Mouse (Mus musculus): ENCODE measurements around the gene Tifab. TPM values are rescaled to one million over a fixed set of nuclear protein-coding genes. Genes with fewer than 3 reads are reported as not detected.

Gene Tifab
- polyA plus RNA-seq, 1 experiment, result 8.2 TPM

DNA sequence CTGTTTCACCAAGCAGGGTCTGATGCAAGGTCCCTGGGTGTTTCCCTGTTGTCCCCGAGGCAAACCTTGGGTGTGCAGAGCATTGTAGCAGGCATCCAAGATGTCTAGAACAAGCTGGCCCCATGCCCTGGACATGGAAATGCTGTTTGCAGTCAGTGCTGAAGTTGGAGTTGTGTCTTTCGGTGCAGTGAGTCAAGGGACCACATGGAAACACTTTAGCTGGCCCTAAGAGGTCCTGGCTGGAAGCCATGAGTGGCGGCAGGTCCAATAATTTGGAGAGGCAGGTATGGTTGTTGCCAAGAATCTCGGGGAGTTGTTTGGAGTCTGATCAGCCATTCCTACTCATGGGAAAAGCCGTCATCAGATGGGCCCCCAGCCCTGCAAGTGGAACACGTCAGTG is 14.9 kb downstream of the Tifab start:
- TF ChIP-seq CTCF (IDR thresholded peaks at IDR 0.05; ENCODE audit: extremely low read depth, insufficient read length, insufficient replicate concordance, low read depth, low read length) (no peak), POLR2A (IDR thresholded peaks at IDR 0.05; ENCODE audit: low read depth, low read length) (no peak)
- 31% methylated on average over 6 of the region's 6 CpGs for WGBS
- H3K36me3 ChIP-seq (ENCODE audit: control insufficient read depth, insufficient read depth, low read length), result no peaks in the 10 kb centered on the region
- H3K4me3 ChIP-seq (ENCODE audit: low read depth, low read length), result no peak overlapping the region
- no peak overlapping the region for H3K27ac ChIP-seq (ENCODE audit: insufficient read depth, low read depth, low read length)
- no peaks in the 10 kb centered on the region for H3K27me3 ChIP-seq (ENCODE audit: control insufficient read depth, insufficient read depth, low read length)
- H3K4me1 ChIP-seq (ENCODE audit: control insufficient read depth, insufficient read depth, insufficient read length, low read length), result peaks cover 11% of the 10 kb centered on the region

GRCm38 (mm10) chr13:56162859-56163258 is 15.8 kb downstream of the Tifab start:
- H3K36me3 ChIP-seq (ENCODE audit: control insufficient read depth, insufficient read depth, low read length), result no peaks in the 10 kb centered on the region
- WGBS, result 83% methylated on average over 6 of the region's 6 CpGs
- TF ChIP-seq POLR2A (IDR thresholded peaks at IDR 0.05; ENCODE audit: low read depth, low read length) (no peak), CTCF (IDR thresholded peaks at IDR 0.05; ENCODE audit: extremely low read depth, insufficient read length, insufficient replicate concordance, low read depth, low read length) (no peak)
- no peaks in the 10 kb centered on the region for H3K27me3 ChIP-seq (ENCODE audit: control insufficient read depth, insufficient read depth, low read length)
- no peak overlapping the region for H3K4me3 ChIP-seq (ENCODE audit: low read depth, low read length)
- H3K27ac ChIP-seq (ENCODE audit: insufficient read depth, low read depth, low read length), result no peak overlapping the region
- peaks cover 11% of the 10 kb centered on the region for H3K4me1 ChIP-seq (ENCODE audit: control insufficient read depth, insufficient read depth, insufficient read length, low read length)

- H3K27ac ChIP-seq (ENCODE audit: insufficient read depth, low read depth, low read length), result 0 out of 2 replicates have a peak overlapping the region, but pooled peaks have one; percentile 5
- peaks cover 14% of the 10 kb centered on the region for H3K4me1 ChIP-seq (ENCODE audit: control insufficient read depth, insufficient read depth, insufficient read length, low read length)
- no peak for TF ChIP-seq CTCF (IDR thresholded peaks at IDR 0.05; ENCODE audit: extremely low read depth, insufficient read length, insufficient replicate concordance, low read depth, low read length)
- no peak for TF ChIP-seq POLR2A (IDR thresholded peaks at IDR 0.05; ENCODE audit: low read depth, low read length)
- H3K27me3 ChIP-seq (ENCODE audit: control insufficient read depth, insufficient read depth, low read length), result no peaks in the 10 kb centered on the region
- 12% methylated on average over 17 of the region's 17 CpGs for WGBS
- no peaks in the 10 kb centered on the region for H3K36me3 ChIP-seq (ENCODE audit: control insufficient read depth, insufficient read depth, low read length)
- H3K4me3 ChIP-seq (ENCODE audit: low read depth, low read length), result peak overlapping the region; percentile 22
Observed at GRCm38 (mm10) chr13:56159614-56160363, 18.9 kb downstream of the Tifab start.

- no peak for TF ChIP-seq POLR2A (IDR thresholded peaks at IDR 0.05; ENCODE audit: low read depth, low read length)
- TF ChIP-seq CTCF (IDR thresholded peaks at IDR 0.05; ENCODE audit: extremely low read depth, insufficient read length, insufficient replicate concordance, low read depth, low read length), result no peak
- no peaks in the 10 kb centered on the region for H3K27me3 ChIP-seq (ENCODE audit: control insufficient read depth, insufficient read depth, low read length)
- no peak overlapping the region for H3K4me3 ChIP-seq (ENCODE audit: low read depth, low read length)
- WGBS, result 19% methylated on average over 14 of the region's 14 CpGs
- peak overlapping the region; percentile 5; the same call in 1 of the 2 replicates for H3K27ac ChIP-seq (ENCODE audit: insufficient read depth, low read depth, low read length)
- no peaks in the 10 kb centered on the region for H3K36me3 ChIP-seq (ENCODE audit: control insufficient read depth, insufficient read depth, low read length)
- H3K4me1 ChIP-seq (ENCODE audit: control insufficient read depth, insufficient read depth, insufficient read length, low read length), result peaks cover 14% of the 10 kb centered on the region
Observed at GRCm38 (mm10) chr13:56159016-56159601, 19.6 kb downstream of the Tifab start.

DNA sequence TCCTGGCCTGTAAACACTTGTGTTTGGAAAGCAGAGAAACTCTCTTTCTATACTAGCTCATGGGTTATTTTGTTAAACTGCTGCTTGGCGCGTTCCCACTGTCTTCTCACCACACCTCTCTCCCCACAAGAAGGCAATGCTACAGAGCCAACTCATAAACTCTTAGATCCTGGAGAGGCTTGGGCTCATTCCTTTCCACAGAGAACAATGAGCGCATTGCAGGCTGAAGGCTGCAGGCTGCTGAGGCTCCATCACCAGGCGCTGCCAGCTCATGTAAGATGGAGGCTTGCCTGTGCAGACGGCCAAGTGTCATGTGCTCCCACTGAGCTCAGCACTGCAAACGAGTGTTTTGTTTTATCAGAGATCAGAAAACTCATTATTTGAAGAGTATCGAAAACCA is 23.0 kb downstream of the Tifab start:
- H3K4me3 ChIP-seq (ENCODE audit: low read depth, low read length), result no peak overlapping the region
- H3K27me3 ChIP-seq (ENCODE audit: control insufficient read depth, insufficient read depth, low read length), result no peaks in the 10 kb centered on the region
- WGBS, result 84% methylated on average over 7 of the region's 7 CpGs
- peaks cover 17% of the 10 kb centered on the region for H3K4me1 ChIP-seq (ENCODE audit: control insufficient read depth, insufficient read depth, insufficient read length, low read length)
- H3K36me3 ChIP-seq (ENCODE audit: control insufficient read depth, insufficient read depth, low read length), result no peaks in the 10 kb centered on the region
- H3K27ac ChIP-seq (ENCODE audit: insufficient read depth, low read depth, low read length), result no peak overlapping the region
- TF ChIP-seq POLR2A (IDR thresholded peaks at IDR 0.05; ENCODE audit: low read depth, low read length) (no peak), CTCF (IDR thresholded peaks at IDR 0.05; ENCODE audit: extremely low read depth, insufficient read length, insufficient replicate concordance, low read depth, low read length) (no peak)

- TF ChIP-seq CTCF (IDR thresholded peaks at IDR 0.05; ENCODE audit: extremely low read depth, insufficient read length, insufficient replicate concordance, low read depth, low read length) (no peak), POLR2A (IDR thresholded peaks at IDR 0.05; ENCODE audit: low read depth, low read length) (no peak)
Observed at GRCm38 (mm10) chr13:56155048-56155447, 23.6 kb downstream of the Tifab start.

DNA sequence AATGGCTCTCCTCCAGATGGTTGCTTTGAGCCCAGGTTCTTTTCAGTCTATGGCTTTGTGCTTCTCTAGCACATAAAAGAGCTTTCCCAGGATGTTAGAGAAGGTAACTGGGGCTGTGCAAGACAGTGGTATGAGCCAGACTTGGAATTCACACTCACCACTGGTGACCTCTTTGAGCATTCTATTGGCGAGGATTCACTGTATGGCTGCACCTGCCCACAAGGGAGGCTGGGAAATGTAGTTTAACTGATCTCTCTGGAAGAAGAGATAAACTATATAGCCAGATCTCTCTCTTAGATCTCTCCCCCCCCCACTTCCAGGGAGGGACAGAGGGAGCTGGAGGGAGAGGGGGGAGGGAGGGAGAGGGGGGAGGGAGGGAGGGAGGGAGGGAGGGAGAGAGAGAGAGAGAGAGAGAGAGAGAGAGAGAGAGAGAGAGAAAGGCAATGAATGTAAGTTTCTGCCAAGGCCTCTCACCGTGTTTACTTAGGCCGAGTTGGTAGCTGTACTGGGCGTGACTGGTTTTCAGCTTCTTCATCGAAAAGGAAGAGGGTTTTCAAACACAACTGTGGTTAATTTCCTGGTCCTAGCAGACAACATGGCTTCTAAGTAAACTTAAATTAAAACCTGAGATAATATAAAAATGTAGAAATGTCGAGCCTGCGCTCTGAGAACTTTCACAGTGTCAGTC is 25.8 kb downstream of the Tifab start:
- H3K27ac ChIP-seq (ENCODE audit: insufficient read depth, low read depth, low read length), result peak overlapping the region; percentile 34; the same call in 1 of the 2 replicates

More at GRCm38 (mm10) chr13:56155048-56155447, 23.6 kb downstream of the Tifab start:
- H3K36me3 ChIP-seq (ENCODE audit: control insufficient read depth, insufficient read depth, low read length), result no peaks in the 10 kb centered on the region
- H3K27me3 ChIP-seq (ENCODE audit: control insufficient read depth, insufficient read depth, low read length), result no peaks in the 10 kb centered on the region
- 18% methylated on average over 5 of the region's 5 CpGs for WGBS
- no peak overlapping the region for H3K27ac ChIP-seq (ENCODE audit: insufficient read depth, low read depth, low read length)
- H3K4me3 ChIP-seq (ENCODE audit: low read depth, low read length), result no peak overlapping the region
- H3K4me1 ChIP-seq (ENCODE audit: control insufficient read depth, insufficient read depth, insufficient read length, low read length), result peaks cover 13% of the 10 kb centered on the region

More for the DNA sequence above, 25.8 kb downstream of the Tifab start:
- TF ChIP-seq POLR2A (IDR thresholded peaks at IDR 0.05; ENCODE audit: low read depth, low read length), result no peak
- TF ChIP-seq CTCF (IDR thresholded peaks at IDR 0.05; ENCODE audit: extremely low read depth, insufficient read length, insufficient replicate concordance, low read depth, low read length), result no peak
- Histone ChIP-seq H3K27me3 (ENCODE audit: control insufficient read depth, insufficient read depth, low read length) (no peaks in the 10 kb centered on the region), H3K4me1 (ENCODE audit: control insufficient read depth, insufficient read depth, insufficient read length, low read length) (peaks cover 8% of the 10 kb centered on the region; the same call in 1 of the 2 replicates), H3K36me3 (ENCODE audit: control insufficient read depth, insufficient read depth, low read length) (no peaks in the 10 kb centered on the region), H3K4me3 (ENCODE audit: low read depth, low read length) (no peak overlapping the region)
- WGBS, result 18% methylated on average over 7 of the region's 7 CpGs

Measured in small intestine, adult 2 months (tissue).